Mouse (Mus musculus): Measurements from ENCODE around the gene Bbs9. TPM values are rescaled to one million over a fixed set of nuclear protein-coding genes. Genes with fewer than 3 reads are reported as not detected.

Bbs9 gene
- total and polyA plus RNA-seq, 2 experiments from 2014 or later: 17.8 to 35.4 TPM

- DNase-seq (no peak), ATAC-seq (no peak)
- Histone ChIP-seq H3K9ac (no peak overlapping the region), H3K27ac (ENCODE audit: low read depth, low read length) (no peak overlapping the region), H3K27me3 (ENCODE audit: insufficient read depth, low read length) (no peaks in the 10 kb centered on the region), H3K4me2 (ENCODE audit: low read depth) (no peak overlapping the region), H3K36me3 (ENCODE audit: insufficient read depth) (no peaks in the 10 kb centered on the region), H3K4me3 (ENCODE audit: low read depth, low read length) (no peak overlapping the region), H3K4me1 (ENCODE audit: insufficient read depth) (no peaks in the 10 kb centered on the region), H3K9me3 (ENCODE audit: low read length) (no peaks in the 10 kb centered on the region)
- WGBS: 77% methylated on average over 5 of the region's 5 CpGs
- no peak for TF ChIP-seq CTCF (IDR thresholded peaks at IDR 0.05; ENCODE audit: low read depth)
These were observed 28.1 kb downstream of the Bbs9 start for GRCm38 (mm10) chr9:22503581-22503980.

- Histone ChIP-seq H3K27me3 (ENCODE audit: insufficient read depth, low read length) (no peaks in the 10 kb centered on the region), H3K36me3 (ENCODE audit: insufficient read depth) (no peaks in the 10 kb centered on the region), H3K27ac (ENCODE audit: low read depth, low read length) (no peak overlapping the region), H3K4me3 (ENCODE audit: low read depth, low read length) (no peak overlapping the region), H3K4me1 (ENCODE audit: insufficient read depth) (no peaks in the 10 kb centered on the region), H3K4me2 (ENCODE audit: low read depth) (no peak overlapping the region), H3K9ac (no peak overlapping the region), H3K9me3 (ENCODE audit: low read length) (no peaks in the 10 kb centered on the region)
- 88% methylated on average over 2 of the region's 2 CpGs for WGBS
- DNase-seq (no peak), ATAC-seq (no peak)
- no peak for TF ChIP-seq CTCF (IDR thresholded peaks at IDR 0.05; ENCODE audit: low read depth)
These were observed 30.1 kb downstream of the Bbs9 start for GRCm38 (mm10) chr9:22505574-22505973.

GRCm38 (mm10) chr9:22515076-22515475 lies 39.6 kb downstream of the Bbs9 start:
- no peaks in the 10 kb centered on the region for H3K4me1 ChIP-seq (ENCODE audit: insufficient read depth)
- ATAC-seq (no peak), DNase-seq (no peak)
- no peak for TF ChIP-seq CTCF (IDR thresholded peaks at IDR 0.05; ENCODE audit: low read depth)
- H3K4me3 ChIP-seq (ENCODE audit: low read depth, low read length): no peak overlapping the region
- WGBS: 96% methylated on average over 4 of the region's 4 CpGs
- H3K9ac ChIP-seq: no peak overlapping the region
- no peak overlapping the region for H3K27ac ChIP-seq (ENCODE audit: low read depth, low read length)
- no peak overlapping the region for H3K4me2 ChIP-seq (ENCODE audit: low read depth)
- H3K9me3 ChIP-seq (ENCODE audit: low read length): no peaks in the 10 kb centered on the region
- no peaks in the 10 kb centered on the region for H3K36me3 ChIP-seq (ENCODE audit: insufficient read depth)
- H3K27me3 ChIP-seq (ENCODE audit: insufficient read depth, low read length): no peaks in the 10 kb centered on the region

- DNase-seq (peak; percentile 69), ATAC-seq (peak; percentile 73)
- Histone ChIP-seq H3K4me3 (ENCODE audit: low read depth, low read length) (no peak overlapping the region), H3K36me3 (ENCODE audit: insufficient read depth) (no peaks in the 10 kb centered on the region), H3K4me1 (ENCODE audit: insufficient read depth) (no peaks in the 10 kb centered on the region), H3K9ac (no peak overlapping the region), H3K27ac (ENCODE audit: low read depth, low read length) (no peak overlapping the region), H3K27me3 (ENCODE audit: insufficient read depth, low read length) (no peaks in the 10 kb centered on the region), H3K9me3 (ENCODE audit: low read length) (0 out of 2 replicates have a peak, but pooled peaks cover 5% of the 10 kb centered on the region), H3K4me2 (ENCODE audit: low read depth) (no peak overlapping the region)
- 92% methylated on average over 3 of the region's 3 CpGs for WGBS
- peak; percentile 87 for TF ChIP-seq CTCF (IDR thresholded peaks at IDR 0.05; ENCODE audit: low read depth)
These were observed 43.0 kb downstream of the Bbs9 start for GRCm38 (mm10) chr9:22518394-22519041.

- Histone ChIP-seq H3K4me2 (ENCODE audit: low read depth) (no peak overlapping the region), H3K9ac (no peak overlapping the region), H3K4me1 (ENCODE audit: insufficient read depth) (no peaks in the 10 kb centered on the region), H3K4me3 (ENCODE audit: low read depth, low read length) (no peak overlapping the region), H3K36me3 (ENCODE audit: insufficient read depth) (no peaks in the 10 kb centered on the region), H3K27me3 (ENCODE audit: insufficient read depth, low read length) (no peaks in the 10 kb centered on the region), H3K9me3 (ENCODE audit: low read length) (0 out of 2 replicates have a peak, but pooled peaks cover 5% of the 10 kb centered on the region), H3K27ac (ENCODE audit: low read depth, low read length) (no peak overlapping the region)
- 95% methylated on average over 1 of the region's 1 CpGs for WGBS
- DNase-seq: no peak
- ATAC-seq: no peak
- TF ChIP-seq CTCF (IDR thresholded peaks at IDR 0.05; ENCODE audit: low read depth): no peak
These were observed 47.9 kb downstream of the Bbs9 start for GRCm38 (mm10) chr9:22523460-22523859.

GRCm38 (mm10) chr9:22530734-22531489 lies 55.4 kb downstream of the Bbs9 start:
- H3K4me2 ChIP-seq (ENCODE audit: low read depth): no peak overlapping the region
- no peaks in the 10 kb centered on the region for H3K9me3 ChIP-seq (ENCODE audit: low read length)
- TF ChIP-seq CTCF (IDR thresholded peaks at IDR 0.05; ENCODE audit: low read depth): no peak
- WGBS: 90% methylated on average over 3 of the region's 3 CpGs
- no peaks in the 10 kb centered on the region for H3K4me1 ChIP-seq (ENCODE audit: insufficient read depth)
- no peak overlapping the region for H3K9ac ChIP-seq
- ATAC-seq: no peak
- no peak overlapping the region for H3K27ac ChIP-seq (ENCODE audit: low read depth, low read length)
- no peak for DNase-seq
- H3K4me3 ChIP-seq (ENCODE audit: low read depth, low read length): no peak overlapping the region
- no peaks in the 10 kb centered on the region for H3K27me3 ChIP-seq (ENCODE audit: insufficient read depth, low read length)
- H3K36me3 ChIP-seq (ENCODE audit: insufficient read depth): no peaks in the 10 kb centered on the region

GRCm38 (mm10) chr9:22532112-22532511 lies 56.6 kb downstream of the Bbs9 start:
- 80% methylated on average over 5 of the region's 5 CpGs for WGBS
- Histone ChIP-seq H3K27me3 (ENCODE audit: insufficient read depth, low read length) (no peaks in the 10 kb centered on the region), H3K36me3 (ENCODE audit: insufficient read depth) (no peaks in the 10 kb centered on the region), H3K4me3 (ENCODE audit: low read depth, low read length) (no peak overlapping the region), H3K9ac (no peak overlapping the region), H3K9me3 (ENCODE audit: low read length) (no peaks in the 10 kb centered on the region), H3K4me2 (ENCODE audit: low read depth) (no peak overlapping the region), H3K27ac (ENCODE audit: low read depth, low read length) (no peak overlapping the region), H3K4me1 (ENCODE audit: insufficient read depth) (no peaks in the 10 kb centered on the region)
- ATAC-seq (no peak), DNase-seq (no peak)
- TF ChIP-seq CTCF (IDR thresholded peaks at IDR 0.05; ENCODE audit: low read depth): no peak

All from forebrain, postnatal 0 days (tissue).